Mouse (Mus musculus): ENCODE measurements around the gene Kcnk6.

- TF ChIP-seq CTCF (IDR thresholded peaks at IDR 0.05; ENCODE audit: low read depth, low read length) (no peak), POLR2A (IDR thresholded peaks at IDR 0.05; ENCODE audit: extremely low read depth, insufficient read depth, low read length) (no peak)
Observed at GRCm38 (mm10) chr7:29232247-29233013, at the start of gene Kcnk6.
